Mouse (Mus musculus) kidney, postnatal 14 days (tissue): ENCODE results near the gene Gck.

Experiments used
- DNase-seq: peaks from one replicate; pipeline ENCODE4 v3.0.0; 2022; ENCODE audit warnings: mixed read lengths

Gck gene

GRCm38 (mm10) chr11:5949586-5950352 lies at the start of gene Gck:
Gck (minus strand) TSS chr11:5950081.
- no peak for DNase-seq

- DNase-seq: no peak
These were observed 48.6 kb upstream of the Gck start for GRCm38 (mm10) chr11:5998472-5998871.

- DNase-seq: peak; percentile 88
These were observed 46.1 kb upstream of the Gck start for GRCm38 (mm10) chr11:5995989-5996388.

- no peak for DNase-seq
These were observed 45.0 kb upstream of the Gck start for GRCm38 (mm10) chr11:5994880-5995279.

- no peak for DNase-seq
These were observed 44.3 kb upstream of the Gck start for GRCm38 (mm10) chr11:5994212-5994611.

GRCm38 (mm10) chr11:5990910-5991309 lies 41.0 kb upstream of the Gck start:
- peak; percentile 66 for DNase-seq

- DNase-seq: no peak
These were observed 40.2 kb upstream of the Gck start for GRCm38 (mm10) chr11:5989954-5990593.

- no peak for DNase-seq
These were observed 38.2 kb upstream of the Gck start for GRCm38 (mm10) chr11:5988126-5988525.

GRCm38 (mm10) chr11:5983629-5984028 lies 33.7 kb upstream of the Gck start:
- no peak for DNase-seq

- no peak for DNase-seq
These were observed 31.4 kb upstream of the Gck start for GRCm38 (mm10) chr11:5981323-5981722.

DNA sequence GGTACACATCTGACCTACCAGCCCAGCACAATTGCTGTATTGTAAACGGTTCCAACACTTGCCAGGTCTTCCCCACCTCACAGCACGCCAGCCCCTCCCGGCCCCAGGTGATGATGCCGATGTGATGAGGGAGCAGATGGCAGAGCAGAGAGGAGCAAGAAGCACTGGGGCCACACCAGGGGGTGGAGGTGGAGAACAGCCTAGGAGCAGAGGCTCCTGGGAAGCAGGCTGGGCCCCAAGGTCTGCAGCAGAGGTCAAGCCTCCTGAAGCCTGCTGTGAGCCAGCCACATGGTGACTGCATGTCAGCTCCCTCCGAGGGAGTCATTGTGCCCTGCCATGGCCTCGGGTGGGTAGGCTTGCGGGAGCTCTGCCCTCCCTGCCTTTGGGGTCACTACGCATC lies 30.7 kb upstream of the Gck start:
- no peak for DNase-seq

DNA sequence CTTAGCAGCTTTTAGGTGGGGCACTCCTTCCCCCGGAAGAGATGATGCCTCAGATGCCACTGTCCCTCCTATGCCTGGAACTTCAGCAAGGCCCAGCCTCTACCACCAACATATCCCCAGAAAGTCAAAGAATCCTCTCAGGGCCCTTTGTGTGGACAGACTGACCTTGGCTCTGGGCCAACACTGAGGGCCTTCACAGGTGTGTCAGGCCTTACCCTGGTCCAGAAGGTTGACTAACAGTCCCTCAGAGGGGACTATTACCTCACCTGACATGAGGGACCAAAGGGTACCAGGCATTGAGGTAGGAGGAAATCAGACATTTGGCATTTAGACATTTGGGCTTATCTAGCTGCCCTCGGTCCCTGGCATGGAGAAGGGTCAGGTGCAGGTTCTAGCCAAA lies 30.2 kb upstream of the Gck start:
- no peak for DNase-seq

DNA sequence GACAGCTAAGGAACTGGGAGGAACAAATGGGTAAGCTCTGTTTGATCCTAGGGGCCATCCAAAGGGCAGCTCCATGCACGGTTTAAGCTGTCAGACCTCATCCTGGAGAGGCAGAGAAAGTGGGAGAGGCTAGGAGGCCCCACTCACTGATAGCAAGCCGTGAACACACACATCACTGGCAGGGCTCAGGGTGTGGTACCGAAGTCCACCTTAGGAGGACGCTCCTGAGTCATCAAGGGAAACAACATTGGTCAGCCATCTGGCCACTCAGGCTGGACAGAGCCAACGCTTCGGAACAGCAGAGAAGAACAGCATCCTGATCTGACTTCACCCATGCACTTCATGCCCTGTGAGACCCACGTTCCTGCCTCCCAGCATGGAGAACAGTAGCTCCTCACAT lies 29.2 kb upstream of the Gck start:
- no peak for DNase-seq

GRCm38 (mm10) chr11:5976106-5976505 lies 26.2 kb upstream of the Gck start:
- DNase-seq: peak; percentile 28

- no peak for DNase-seq
These were observed 25.2 kb upstream of the Gck start for GRCm38 (mm10) chr11:5975068-5975467.

GRCm38 (mm10) chr11:5974053-5974452 lies 24.2 kb upstream of the Gck start:
- no peak for DNase-seq

DNA sequence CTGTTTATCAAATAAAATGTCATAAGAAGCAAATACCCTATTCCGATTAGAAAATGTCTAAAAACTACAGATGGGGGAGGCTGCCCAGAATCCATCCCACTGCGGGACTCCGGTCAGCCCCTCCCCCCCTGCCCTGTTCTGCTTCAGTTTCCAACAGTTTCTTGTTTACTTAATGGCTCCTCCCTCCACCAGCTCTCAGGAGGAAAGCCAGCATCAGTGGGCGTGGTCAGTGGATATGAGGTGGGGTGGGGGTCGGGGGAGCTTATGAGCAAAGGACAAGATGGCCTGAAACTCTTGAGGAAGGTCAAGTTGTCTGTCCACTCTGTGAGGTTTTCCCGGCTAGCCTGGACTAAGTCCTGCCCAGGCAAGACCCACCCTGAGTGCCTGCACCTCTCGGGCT lies 23.3 kb upstream of the Gck start:
- no peak for DNase-seq

GRCm38 (mm10) chr11:5971202-5971601 lies 21.3 kb upstream of the Gck start:
- no peak for DNase-seq

DNA sequence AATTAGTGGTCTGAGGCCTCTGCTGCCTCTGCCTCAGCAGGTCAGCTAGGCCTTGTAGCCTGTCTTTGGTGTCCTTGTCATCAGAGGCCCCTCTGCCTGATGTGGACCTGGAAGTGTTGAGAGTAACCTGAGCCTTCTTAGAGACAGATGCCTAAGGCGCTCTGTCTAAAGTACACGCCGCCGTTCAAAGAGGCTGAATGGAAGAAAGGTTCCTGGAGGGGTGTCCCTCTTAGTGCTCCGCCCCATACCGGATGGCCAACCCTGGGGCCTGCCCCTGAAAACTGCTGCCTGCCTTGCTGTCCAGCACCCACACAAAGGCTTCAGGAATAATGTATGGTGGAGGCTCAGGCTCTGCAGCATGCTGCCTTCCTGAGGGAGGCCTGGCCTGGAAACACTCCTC lies 18.3 kb upstream of the Gck start:
- DNase-seq: no peak

- DNase-seq: no peak
These were observed 16.9 kb upstream of the Gck start for GRCm38 (mm10) chr11:5966751-5967150.

- no peak for DNase-seq
These were observed 16.0 kb upstream of the Gck start for GRCm38 (mm10) chr11:5965865-5966264.

GRCm38 (mm10) chr11:5960051-5960450 lies 10.2 kb upstream of the Gck start:
- DNase-seq: no peak

DNA sequence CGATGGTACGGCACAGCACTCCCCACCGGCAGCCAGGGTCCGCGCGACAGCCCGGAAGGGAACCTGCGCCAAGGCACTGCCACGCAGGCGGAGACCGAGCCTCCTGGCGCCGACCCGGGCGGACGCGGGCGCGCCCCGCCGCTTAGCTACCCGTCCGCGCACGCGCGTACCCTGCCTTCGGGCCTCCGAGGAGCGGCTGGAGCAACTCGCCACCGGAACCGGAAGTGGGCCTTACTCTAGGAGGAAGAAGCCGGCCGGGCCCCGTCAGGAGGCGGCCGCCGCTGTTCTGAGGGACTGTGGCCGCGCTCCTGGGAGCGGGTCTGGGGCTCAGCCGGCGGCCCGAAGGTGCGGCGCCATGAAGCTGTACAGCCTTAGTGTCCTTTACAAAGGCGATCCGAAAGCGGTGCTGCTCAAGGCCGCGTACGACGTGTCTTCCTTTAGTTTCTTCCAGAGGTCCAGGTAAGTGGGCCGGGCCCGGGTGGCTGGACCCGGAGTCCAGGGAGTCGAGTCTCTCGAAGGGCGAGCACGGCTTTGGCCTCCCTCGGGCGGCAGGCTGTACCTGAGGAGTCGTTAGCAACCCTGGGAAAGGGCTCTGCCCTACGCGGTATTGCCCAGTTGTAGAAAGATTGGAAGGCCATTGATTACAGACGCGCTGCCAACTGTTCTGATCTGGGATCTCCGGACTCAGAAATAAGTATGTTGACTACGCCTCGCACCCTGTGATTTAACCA lies 5.8 kb upstream of the Gck start, which contains the start of gene Ykt6:
TSS of gene Ykt6 (plus strand) at position 148 of the 731 bp plus-strand sequence.
- DNase-seq: peak; percentile 98

- DNase-seq: peak; percentile 64
These were observed 5.2 kb upstream of the Gck start for GRCm38 (mm10) chr11:5954965-5955504.
